Mouse (Mus musculus) frontal cortex, postnatal 14 days (tissue): ENCODE results near the gene D930020B18Rik.

ENCODE experiments used
- DNase-seq, 2 experiments: peaks; one replicate each; pipeline ENCODE4 v3.0.0; 2022; ENCODE audit warnings: low spot score in 2 of 2

Gene D930020B18Rik

GRCm38 (mm10) chr10:121641272-121642053 lies at the start of gene D930020B18Rik:
Gene D930020B18Rik, plus strand, starts transcription at chr10:121641588.
- DNase-seq = no peak

- DNase-seq = no peak
These were observed 44.8 kb upstream of the D930020B18Rik start for GRCm38 (mm10) chr10:121596580-121596979.

- no peak for DNase-seq
These were observed 40.1 kb upstream of the D930020B18Rik start for GRCm38 (mm10) chr10:121601272-121601671.

- DNase-seq = no peak
These were observed 37.8 kb upstream of the D930020B18Rik start for GRCm38 (mm10) chr10:121603556-121603955.

GRCm38 (mm10) chr10:121604632-121605344 lies 36.6 kb upstream of the D930020B18Rik start:
- no peak for DNase-seq

GRCm38 (mm10) chr10:121608177-121608576 lies 33.2 kb upstream of the D930020B18Rik start:
- no peak for DNase-seq

GRCm38 (mm10) chr10:121611587-121611986 lies 29.8 kb upstream of the D930020B18Rik start:
- no peak for DNase-seq

GRCm38 (mm10) chr10:121612448-121612847 lies 28.9 kb upstream of the D930020B18Rik start:
- no peak for DNase-seq

- no peak for DNase-seq
These were observed 27.8 kb upstream of the D930020B18Rik start for GRCm38 (mm10) chr10:121613570-121613969.

GRCm38 (mm10) chr10:121615146-121615870 lies 26.1 kb upstream of the D930020B18Rik start:
- no peak for DNase-seq

- DNase-seq = no peak
These were observed 25.5 kb upstream of the D930020B18Rik start for GRCm38 (mm10) chr10:121615935-121616334.

GRCm38 (mm10) chr10:121622431-121622830 lies 19.0 kb upstream of the D930020B18Rik start:
- DNase-seq = no peak

- no peak for DNase-seq
These were observed 17.7 kb upstream of the D930020B18Rik start for GRCm38 (mm10) chr10:121623670-121624069.

- no peak for DNase-seq
These were observed 16.4 kb upstream of the D930020B18Rik start for GRCm38 (mm10) chr10:121625006-121625405.

- peak in 1 of 2 experiments; percentile 17 for DNase-seq
These were observed 15.8 kb upstream of the D930020B18Rik start for GRCm38 (mm10) chr10:121625407-121626185.

- DNase-seq = peak; percentile 96 to 97
These were observed 15.1 kb upstream of the D930020B18Rik start, which contains the start of gene Xpot for GRCm38 (mm10) chr10:121626186-121626882. Gene Xpot, minus strand, starts transcription at chr10:121626332.

GRCm38 (mm10) chr10:121627216-121627852 lies 14.1 kb upstream of the D930020B18Rik start:
- DNase-seq = no peak

- no peak for DNase-seq
These were observed 12.8 kb upstream of the D930020B18Rik start for GRCm38 (mm10) chr10:121628561-121629040.

- DNase-seq = no peak
These were observed 7.2 kb upstream of the D930020B18Rik start for GRCm38 (mm10) chr10:121634159-121634558.

GRCm38 (mm10) chr10:121636276-121636675 lies 5.1 kb upstream of the D930020B18Rik start:
- no peak for DNase-seq
